Mouse (Mus musculus) CH12.LX (cell line): ENCODE results near the gene Nfic. TPM values are rescaled to one million over a fixed set of nuclear protein-coding genes. Genes with fewer than 3 reads are reported as not detected.

ENCODE experiments used
- DNase-seq: peaks from one replicate; pipeline ENCODE4 v3.0.0-alpha.2; 2013; ENCODE audit errors: extremely low read depth
- H3K27ac ChIP-seq: 2 replicates; pipeline ENCODE4 v1.5.1; 2012; ENCODE audit warnings: low read depth, mild to moderate bottlenecking, control low read depth, moderate library complexity; ENCODE audit not compliant: insufficient read depth
- H3K27me3 ChIP-seq: replicated peaks from 2 replicates; pipeline ENCODE3; 2012; ENCODE audit warnings: inconsistent platforms
- H3K36me3 ChIP-seq, 2 experiments: replicated peaks in 1 of 2; 2 replicates each; pipeline versions ENCODE3 to v1.6.1; 2012; ENCODE audit warnings: inconsistent platforms in 1 of 2, low read length in 1 of 2, mild to moderate bottlenecking in 1 of 2, mixed read lengths in 1 of 2, moderate library complexity in 1 of 2; ENCODE audit not compliant: control insufficient read depth in 1 of 2, insufficient read depth in 1 of 2
- H3K4me1 ChIP-seq, 2 experiments: 2 replicates each; pipeline ENCODE4 v1.6.1; 2012; ENCODE audit warnings: inconsistent platforms in 1 of 2, moderate library complexity in 1 of 2; ENCODE audit not compliant: insufficient read depth in 2 of 2, control insufficient read depth in 1 of 2
- H3K4me2 ChIP-seq: 2 replicates; pipeline ENCODE4 v1.6.1; 2012; ENCODE audit warnings: low read depth, mild to moderate bottlenecking, control low read depth; ENCODE audit not compliant: poor library complexity, insufficient read depth, severe bottlenecking
- H3K4me3 ChIP-seq, 3 experiments: fragments of 150-350 bp in 1 of 3; sonication (generic) in 1 of 3; replicated peaks in 1 of 3; 2 replicates each; pipeline versions ENCODE3 to v1.5.1; 2011 to 2012; ENCODE audit warnings: low read depth in 2 of 3, low read length in 2 of 3, mild to moderate bottlenecking in 2 of 3, moderate library complexity in 2 of 3, control low read depth in 1 of 3, improper control_type of control experiment in 1 of 3, inconsistent platforms in 1 of 3, mixed read lengths in 1 of 3; ENCODE audit not compliant: poor library complexity in 1 of 3
- H3K79me2 ChIP-seq: replicated peaks from 2 replicates; pipeline ENCODE4 v1.6.1; 2012; ENCODE audit warnings: mild to moderate bottlenecking, moderate library complexity; ENCODE audit not compliant: control insufficient read depth, poor library complexity, insufficient read depth, severe bottlenecking; ENCODE audit errors: extremely low read depth
- H3K9ac ChIP-seq: 2 replicates; pipeline ENCODE4 v1.6.1; 2012; ENCODE audit warnings: low read depth, mild to moderate bottlenecking, control low read depth, moderate library complexity; ENCODE audit not compliant: insufficient read depth
- H3K9me3 ChIP-seq: replicated peaks from 2 replicates; pipeline ENCODE3; 2012; ENCODE audit warnings: low read length, inconsistent platforms, mixed read lengths
- CHD1 ChIP-seq: IDR thresholded peaks from 2 replicates; pipeline ENCODE4 v1.6.1; 2012; ENCODE audit warnings: low read depth, low read length, improper control_type of control experiment, inconsistent platforms
- CHD2 ChIP-seq: IDR thresholded peaks from 2 replicates; pipeline ENCODE4 v1.6.1; 2011; ENCODE audit warnings: low read length, improper control_type of control experiment
- ELF1 ChIP-seq: IDR thresholded peaks from 2 replicates; pipeline ENCODE4 v1.6.1; 2014; ENCODE audit warnings: low read depth, mild to moderate bottlenecking, inconsistent platforms, low read length, improper control_type of control experiment
- ETS1 ChIP-seq: conservative IDR thresholded peaks from 2 replicates; pipeline ENCODE4 v1.6.1; 2012; ENCODE audit warnings: low read depth, mild to moderate bottlenecking, inconsistent platforms, low read length, improper control_type of control experiment, moderate library complexity
- IRF4 ChIP-seq: IDR thresholded peaks from 2 replicates; pipeline ENCODE4 v1.6.1; 2014; ENCODE audit warnings: low read depth, mild to moderate bottlenecking, inconsistent platforms, low read length, improper control_type of control experiment
- MEF2A ChIP-seq: IDR thresholded peaks from 2 replicates; pipeline ENCODE4 v1.6.1; 2014; ENCODE audit warnings: low read depth, mild to moderate bottlenecking, inconsistent platforms, low read length, improper control_type of control experiment, borderline replicate concordance
- MXI1 ChIP-seq: IDR thresholded peaks from 2 replicates; pipeline ENCODE4 v1.6.1; 2011; ENCODE audit warnings: mild to moderate bottlenecking, low read depth, low read length, improper control_type of control experiment
- NELFE ChIP-seq: IDR thresholded peaks from 2 replicates; pipeline ENCODE4 v1.6.1; 2011; ENCODE audit warnings: low read depth, low read length, improper control_type of control experiment
- PAX5 ChIP-seq: IDR thresholded peaks from 2 replicates; pipeline ENCODE4 v1.6.1; 2012; ENCODE audit warnings: low read length, inconsistent platforms, mixed read lengths
- POLR2A ChIP-seq: IDR thresholded peaks from 2 replicates; pipeline ENCODE4 v1.6.1; 2011; ENCODE audit warnings: low read depth, mild to moderate bottlenecking, improper control_type of control experiment, low read length
- POLR2AphosphoS2 ChIP-seq: IDR thresholded peaks from 2 replicates; pipeline ENCODE4 v1.6.1; 2011; ENCODE audit warnings: low read depth, low read length, improper control_type of control experiment
- RAD21 ChIP-seq: IDR thresholded peaks from 2 replicates; pipeline ENCODE4 v1.6.1; 2011; ENCODE audit warnings: low read depth, mild to moderate bottlenecking, low read length, improper control_type of control experiment, moderate library complexity
- SIN3A ChIP-seq: IDR thresholded peaks from 2 replicates; pipeline ENCODE4 v1.6.1; 2012; ENCODE audit warnings: low read length, improper control_type of control experiment, inconsistent platforms
- UBTF ChIP-seq: IDR thresholded peaks from 2 replicates; pipeline ENCODE4 v1.6.1; 2012; ENCODE audit warnings: low read depth, mild to moderate bottlenecking, inconsistent platforms, low read length, improper control_type of control experiment, moderate library complexity
- USF2 ChIP-seq: conservative IDR thresholded peaks from 2 replicates; pipeline ENCODE4 v1.6.1; 2011; ENCODE audit warnings: low read depth, low read length, improper control_type of control experiment
- ZKSCAN1 ChIP-seq: IDR thresholded peaks from 2 replicates; pipeline ENCODE4 v1.6.1; 2012; ENCODE audit warnings: low read depth, inconsistent platforms, low read length, improper control_type of control experiment, borderline replicate concordance
- ZMIZ1 ChIP-seq: IDR thresholded peaks from 2 replicates; pipeline ENCODE4 v1.6.1; 2012; ENCODE audit warnings: low read depth, mild to moderate bottlenecking, inconsistent platforms, low read length, improper control_type of control experiment
- dilution Hi-C: fragments of 300-500 bp; cut with MboI; formaldehyde crosslinking; loops from 2 replicates; pipeline ENCODE4 v1.14.3; 2020; ENCODE audit warnings: low sequenced_read_pairs; ENCODE audit not compliant: extremely low pct_unique_long_range_greater_than_20kb, extremely low pct_ligation_motif_present
- in situ Hi-C: fragments of 300-500 bp; cut with MboI; formaldehyde crosslinking; loops from 3 replicates; pipeline ENCODE4 v1.14.3; 2019; ENCODE audit warnings: low sequenced_read_pairs, low pct_ligation_motif_present, low pct_unique_long_range_greater_than_20kb, mixed read lengths
- polyA plus RNA-seq: library from polyadenylated mRNA; unstranded; fragments of >175 nt; gene quantifications from 2 replicates; pipeline ENCODE4 v1.2.1, GENCODE M21; 2012; ENCODE audit warnings: low read depth; ENCODE audit not compliant: insufficient read length
- total RNA-seq, 2 experiments: library from RNA; depleted of rRNA; stranded (reverse); fragments of 300-350 nt in 1 of 2; fragments of >200 nt in 1 of 2; gene quantifications; 2 replicates each; pipeline ENCODE4 v1.2.3; 2012 to 2014

The Nfic gene
- total and polyA plus RNA-seq, 3 experiments: 0.07 to 4.7 (median 4.0) TPM

- no peak overlapping the region for H3K4me2 ChIP-seq
- dilution Hi-C loops: no loop called here
- peaks cover 92 to 100% of the 10 kb centered on the region in 2 experiments for H3K36me3 ChIP-seq
- H3K79me2 ChIP-seq: no peaks in the 10 kb centered on the region; the same call in 1 of the 2 replicates
- no peak overlapping the region for H3K27ac ChIP-seq
- no peak for DNase-seq
- TF ChIP-seq IRF4 (no peak), ZMIZ1 (no peak), CHD2 (no peak), MEF2A (no peak), UBTF (no peak), MXI1 (no peak), CHD1 (no peak), PAX5 (no peak), POLR2AphosphoS2 (no peak), ZKSCAN1 (no peak), NELFE (no peak), RAD21 (no peak), SIN3A (no peak), ETS1 (no peak), USF2 (no peak), POLR2A (no peak; the same call in 1 of the 2 replicates)
- H3K4me1 ChIP-seq: peaks cover 30 to 49% of the 10 kb centered on the region in 2 experiments
- H3K4me3 ChIP-seq: no peak overlapping the region
- H3K9me3 ChIP-seq: no peaks in the 10 kb centered on the region
- no peak overlapping the region for H3K9ac ChIP-seq
- in situ Hi-C loops: no loop called here
- H3K27me3 ChIP-seq: no peaks in the 10 kb centered on the region
Observed at GRCm38 (mm10) chr10:81367207-81367495, 88.3 kb downstream of the Nfic start.

DNA sequence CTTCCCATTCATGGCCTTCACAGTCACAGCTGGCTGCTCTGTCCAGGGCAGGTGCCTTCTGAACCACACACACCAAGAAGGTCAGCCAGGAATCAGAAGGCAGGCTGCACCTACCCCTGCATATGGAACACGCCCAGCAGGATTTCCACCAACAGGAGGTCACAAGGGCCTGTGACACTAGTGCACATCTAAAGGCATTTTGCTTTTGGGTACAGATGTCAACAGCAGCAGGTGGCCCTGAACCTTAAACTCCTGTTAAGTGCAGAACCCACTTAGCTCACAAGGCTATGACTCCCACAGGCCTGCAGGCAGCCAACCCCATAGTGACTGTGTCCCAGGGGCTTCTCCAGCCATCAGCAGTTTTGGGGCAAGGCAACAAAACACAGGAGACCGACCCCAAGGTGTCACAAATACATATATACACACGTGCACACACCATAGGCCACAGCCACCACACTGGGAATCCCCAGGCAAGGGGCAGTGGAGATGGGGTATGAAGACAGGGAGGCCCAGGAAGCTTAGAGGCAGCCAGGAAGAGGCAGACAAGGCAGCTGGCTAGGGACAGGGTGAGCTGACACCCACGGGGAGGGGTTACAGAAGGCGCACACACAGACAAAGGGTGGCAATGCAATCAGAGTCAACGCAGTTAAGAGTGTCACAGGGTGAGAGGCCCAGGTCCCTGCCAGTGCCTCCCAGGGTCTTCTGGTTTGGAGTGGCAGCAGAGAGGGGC lies 88.8 kb downstream of the Nfic start:
- Histone ChIP-seq H3K36me3 (peaks cover 93 to 100% of the 10 kb centered on the region in 2 experiments), H3K9me3 (no peaks in the 10 kb centered on the region), H3K27me3 (no peaks in the 10 kb centered on the region), H3K79me2 (no peaks in the 10 kb centered on the region), H3K9ac (no peak overlapping the region), H3K4me2 (no peak overlapping the region), H3K4me3 (no peak overlapping the region), H3K4me1 (peaks cover 34 to 54% of the 10 kb centered on the region in 2 experiments), H3K27ac (peak overlapping the region; percentile 19; the same call in 1 of the 2 replicates)
- in situ Hi-C loops (no loop called here), dilution Hi-C loops (no loop called here)
- peak; percentile 12 for DNase-seq
- TF ChIP-seq POLR2AphosphoS2: 0 out of 2 replicates have a peak, but pooled peaks have one; percentile 45
- no peak for TF ChIP-seq ELF1
